Mouse (Mus musculus): ENCODE data around the gene Olr1. TPM values are rescaled to one million over a fixed set of nuclear protein-coding genes. Genes with fewer than 3 reads are reported as not detected.

Gene Olr1
- total and polyA plus RNA-seq, 2 experiments from 2014 or later, result 0.27 to 1.9 TPM

DNA sequence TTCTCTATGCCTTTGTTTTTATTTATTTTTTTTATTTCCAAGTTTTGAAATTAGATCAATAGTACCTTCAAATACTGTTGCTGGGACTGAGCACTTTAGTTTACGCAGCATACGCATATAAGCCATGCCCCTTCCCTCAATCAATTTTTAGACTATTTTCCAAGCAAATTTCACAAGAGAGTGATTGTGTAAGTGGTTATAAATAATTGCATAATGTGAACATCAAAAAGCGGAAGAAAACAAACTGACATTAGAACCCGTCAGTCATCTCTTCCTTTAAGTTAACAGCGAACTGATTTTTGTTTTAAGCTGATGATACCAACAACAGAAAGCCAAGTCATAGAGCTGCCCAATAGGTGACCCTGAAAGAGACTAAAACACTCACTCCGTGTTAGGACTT, 35.6 kb downstream of the Olr1 start:
- H3K9ac ChIP-seq (replicated peaks; ENCODE audit: low read depth, low read length), result no peak overlapping the region
- H3K4me1 ChIP-seq (ENCODE audit: control insufficient read depth, insufficient read depth), result no peaks in the 10 kb centered on the region
- no peak for DNase-seq (ENCODE audit: low spot score)
- H3K4me2 ChIP-seq (ENCODE audit: low read depth, low read length), result no peak overlapping the region
- ATAC-seq (ENCODE audit: insufficient read depth, low read depth), result no peak
- H3K27ac ChIP-seq (ENCODE audit: low read depth), result no peak overlapping the region
- no peak overlapping the region for H3K4me3 ChIP-seq (ENCODE audit: low read depth, low read length)
- no peaks in the 10 kb centered on the region for H3K9me3 ChIP-seq (replicated peaks; ENCODE audit: control insufficient read depth, low read length)
- 84% methylated on average over 6 of the region's 6 CpGs for WGBS
- no peaks in the 10 kb centered on the region for H3K27me3 ChIP-seq (ENCODE audit: control insufficient read depth, insufficient read depth, low read length)
- no peaks in the 10 kb centered on the region for H3K36me3 ChIP-seq (replicated peaks; ENCODE audit: control insufficient read depth, insufficient read depth, low read length)
- TF ChIP-seq CTCF (IDR thresholded peaks at IDR 0.05; ENCODE audit: low read depth), result no peak
- TF ChIP-seq EP300 (IDR thresholded peaks at IDR 0.05; ENCODE audit: low read depth), result no peak

GRCm38 (mm10) chr6:129451411-129452039, 55.4 kb downstream of the Olr1 start, which contains the start of gene Clec1a:
Gene Clec1a (minus strand): TSS chr6:129452000.
- Histone ChIP-seq H3K27ac (ENCODE audit: low read depth) (peak within 1 kb of the TSS; percentile 76), H3K9me3 (replicated peaks; ENCODE audit: control insufficient read depth, low read length) (no peaks in the 10 kb centered on the region), H3K4me2 (ENCODE audit: low read depth, low read length) (peak within 1 kb of the TSS; percentile 53), H3K4me3 (ENCODE audit: low read depth, low read length) (peak within 1 kb of the TSS; percentile 43), H3K27me3 (ENCODE audit: control insufficient read depth, insufficient read depth, low read length) (no peaks in the 10 kb centered on the region), H3K36me3 (replicated peaks; ENCODE audit: control insufficient read depth, insufficient read depth, low read length) (no peaks in the 10 kb centered on the region), H3K4me1 (ENCODE audit: control insufficient read depth, insufficient read depth) (no peaks in the 10 kb centered on the region), H3K9ac (replicated peaks; ENCODE audit: low read depth, low read length) (peak within 1 kb of the TSS; percentile 42; the same call in 1 of the 2 replicates)
- DNase-seq (ENCODE audit: low spot score), result peak; percentile 43
- no peak for TF ChIP-seq CTCF (IDR thresholded peaks at IDR 0.05; ENCODE audit: low read depth)
- TF ChIP-seq EP300 (IDR thresholded peaks at IDR 0.05; ENCODE audit: low read depth), result no peak
- 41% methylated on average over 13 of the region's 13 CpGs for WGBS
- ATAC-seq (ENCODE audit: insufficient read depth, low read depth), result peak; percentile 51; the same call in 1 of the 2 replicates

DNA sequence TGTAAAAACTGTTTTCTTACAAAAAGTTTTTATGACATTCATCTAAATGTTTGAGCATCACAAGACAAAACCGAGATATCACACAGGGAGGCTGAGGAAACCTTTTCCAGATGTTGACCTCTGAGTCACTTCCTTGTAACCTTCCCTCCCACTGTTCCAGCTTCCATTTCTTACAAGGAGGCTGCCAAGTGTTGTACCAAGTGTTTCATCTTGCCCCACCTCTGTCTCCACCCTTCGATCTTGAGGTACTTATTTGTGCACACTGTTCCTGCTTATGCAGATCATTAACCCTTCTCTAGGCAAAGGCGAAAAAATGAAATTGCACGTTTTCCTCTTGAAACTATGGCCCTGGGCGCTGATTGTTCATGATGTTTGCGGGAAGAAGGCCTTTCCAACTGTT, 57.2 kb downstream of the Olr1 start:
- DNase-seq (ENCODE audit: low spot score), result peak; percentile 22
- H3K9ac ChIP-seq (replicated peaks; ENCODE audit: low read depth, low read length), result no peak overlapping the region
- peak overlapping the region; percentile 76 for H3K27ac ChIP-seq (ENCODE audit: low read depth)
- no peaks in the 10 kb centered on the region for H3K27me3 ChIP-seq (ENCODE audit: control insufficient read depth, insufficient read depth, low read length)
- H3K4me3 ChIP-seq (ENCODE audit: low read depth, low read length), result peak overlapping the region; percentile 43
- TF ChIP-seq CTCF (IDR thresholded peaks at IDR 0.05; ENCODE audit: low read depth), result no peak
- TF ChIP-seq EP300 (IDR thresholded peaks at IDR 0.05; ENCODE audit: low read depth), result peak; percentile 63; the same call in 1 of the 2 replicates
- no peaks in the 10 kb centered on the region for H3K36me3 ChIP-seq (replicated peaks; ENCODE audit: control insufficient read depth, insufficient read depth, low read length)
- H3K4me1 ChIP-seq (ENCODE audit: control insufficient read depth, insufficient read depth), result no peaks in the 10 kb centered on the region
- no peaks in the 10 kb centered on the region for H3K9me3 ChIP-seq (replicated peaks; ENCODE audit: control insufficient read depth, low read length)
- WGBS, result 57% methylated on average over 6 of the region's 6 CpGs
- ATAC-seq (ENCODE audit: insufficient read depth, low read depth), result no peak
- peak overlapping the region; percentile 53 for H3K4me2 ChIP-seq (ENCODE audit: low read depth, low read length)

- Histone ChIP-seq H3K9ac (replicated peaks; ENCODE audit: low read depth, low read length) (no peak overlapping the region), H3K27ac (ENCODE audit: low read depth) (no peak overlapping the region), H3K4me2 (ENCODE audit: low read depth, low read length) (no peak overlapping the region), H3K36me3 (replicated peaks; ENCODE audit: control insufficient read depth, insufficient read depth, low read length) (no peaks in the 10 kb centered on the region), H3K9me3 (replicated peaks; ENCODE audit: control insufficient read depth, low read length) (no peaks in the 10 kb centered on the region), H3K4me1 (ENCODE audit: control insufficient read depth, insufficient read depth) (no peaks in the 10 kb centered on the region), H3K4me3 (ENCODE audit: low read depth, low read length) (no peak overlapping the region), H3K27me3 (ENCODE audit: control insufficient read depth, insufficient read depth, low read length) (no peaks in the 10 kb centered on the region)
- DNase-seq (ENCODE audit: low spot score), result no peak
- TF ChIP-seq EP300 (IDR thresholded peaks at IDR 0.05; ENCODE audit: low read depth), result no peak
- no peak for TF ChIP-seq CTCF (IDR thresholded peaks at IDR 0.05; ENCODE audit: low read depth)
- 64% methylated on average over 2 of the region's 2 CpGs for WGBS
- ATAC-seq (ENCODE audit: insufficient read depth, low read depth), result no peak
These were observed 68.9 kb downstream of the Olr1 start for GRCm38 (mm10) chr6:129438033-129438432.

- H3K36me3 ChIP-seq (replicated peaks; ENCODE audit: control insufficient read depth, insufficient read depth, low read length), result no peaks in the 10 kb centered on the region
- H3K27ac ChIP-seq (ENCODE audit: low read depth), result no peak overlapping the region
- no peak overlapping the region for H3K4me2 ChIP-seq (ENCODE audit: low read depth, low read length)
- H3K27me3 ChIP-seq (ENCODE audit: control insufficient read depth, insufficient read depth, low read length), result no peaks in the 10 kb centered on the region
- WGBS, result 76% methylated on average over 3 of the region's 3 CpGs
- no peak overlapping the region for H3K4me3 ChIP-seq (ENCODE audit: low read depth, low read length)
- H3K4me1 ChIP-seq (ENCODE audit: control insufficient read depth, insufficient read depth), result no peaks in the 10 kb centered on the region
- TF ChIP-seq CTCF (IDR thresholded peaks at IDR 0.05; ENCODE audit: low read depth) (no peak), EP300 (IDR thresholded peaks at IDR 0.05; ENCODE audit: low read depth) (no peak)
- DNase-seq (ENCODE audit: low spot score) (no peak), ATAC-seq (ENCODE audit: insufficient read depth, low read depth) (no peak)
- H3K9me3 ChIP-seq (replicated peaks; ENCODE audit: control insufficient read depth, low read length), result no peaks in the 10 kb centered on the region
- H3K9ac ChIP-seq (replicated peaks; ENCODE audit: low read depth, low read length), result no peak overlapping the region
These were observed 70.9 kb downstream of the Olr1 start for GRCm38 (mm10) chr6:129436025-129436424.

Other genes starting within 250 kb of the Olr1 start
- gene Cd69, start 231.7 kb downstream of the Olr1 start, total RNA-seq (2014; rRNA removed; ENCODE audit: low replicate concordance), result not detected in 2 replicates
- not detected in 2 replicates for gene Cd69, start 231.7 kb downstream of the Olr1 start, polyA plus RNA-seq (2015; fragmentation: Nextera tagmentation; extraction: Ambion mirVana)
- not detected in 2 replicates for gene 4922502D21Rik, start 175.4 kb downstream of the Olr1 start, total RNA-seq (2014; rRNA removed; ENCODE audit: low replicate concordance)
- not detected in 2 replicates for gene 4922502D21Rik, start 175.4 kb downstream of the Olr1 start, polyA plus RNA-seq (2015; fragmentation: Nextera tagmentation; extraction: Ambion mirVana)
- gene Clec12a, start 164.5 kb downstream of the Olr1 start, total RNA-seq (2014; rRNA removed; ENCODE audit: low replicate concordance), result not detected in 2 replicates
- 0.36 and 0.37 TPM in 2 replicates for gene Clec12a, start 164.5 kb downstream of the Olr1 start, polyA plus RNA-seq (2015; fragmentation: Nextera tagmentation; extraction: Ambion mirVana)
- not detected in 2 replicates for gene Clec12b, start 121.3 kb downstream of the Olr1 start, total RNA-seq (2014; rRNA removed; ENCODE audit: low replicate concordance)
- 0.11 and 0.16 TPM in 2 replicates for gene Clec12b, start 121.3 kb downstream of the Olr1 start, polyA plus RNA-seq (2015; fragmentation: Nextera tagmentation; extraction: Ambion mirVana)
- gene Clec1b, start 109.9 kb downstream of the Olr1 start, total RNA-seq (2014; rRNA removed; ENCODE audit: low replicate concordance), result 0.15 TPM in 1 of 2 replicates, not detected in the other
- gene Clec1b, start 109.9 kb downstream of the Olr1 start, polyA plus RNA-seq (2015; fragmentation: Nextera tagmentation; extraction: Ambion mirVana), result 2.5 and 2.7 TPM in 2 replicates
- not detected in 2 replicates for gene Clec9a, start 98.3 kb downstream of the Olr1 start, total RNA-seq (2014; rRNA removed; ENCODE audit: low replicate concordance)
- gene Clec9a, start 98.3 kb downstream of the Olr1 start, polyA plus RNA-seq (2015; fragmentation: Nextera tagmentation; extraction: Ambion mirVana), result 0.22 and 0.23 TPM in 2 replicates
- gene Clec1a, start 55.2 kb downstream of the Olr1 start, total RNA-seq (2014; rRNA removed; ENCODE audit: low replicate concordance), result 8.9 and 23.3 TPM in 2 replicates
- gene Clec1a, start 55.2 kb downstream of the Olr1 start, polyA plus RNA-seq (2015; fragmentation: Nextera tagmentation; extraction: Ambion mirVana), result 9.1 and 10.5 TPM in 2 replicates
- not detected in 2 replicates for gene Tmem52b, start 5.4 kb upstream of the Olr1 start, total RNA-seq (2014; rRNA removed; ENCODE audit: low replicate concordance)
- gene Tmem52b, start 5.4 kb upstream of the Olr1 start, polyA plus RNA-seq (2015; fragmentation: Nextera tagmentation; extraction: Ambion mirVana), result not detected in 2 replicates
- 63.3 and 73.2 TPM in 2 replicates for gene Gabarapl1, start 26.0 kb upstream of the Olr1 start, total RNA-seq (2014; rRNA removed; ENCODE audit: low replicate concordance)
- 41.8 and 52.7 TPM in 2 replicates for gene Gabarapl1, start 26.0 kb upstream of the Olr1 start, polyA plus RNA-seq (2015; fragmentation: Nextera tagmentation; extraction: Ambion mirVana)
- gene Klre1, start 70.7 kb upstream of the Olr1 start, total RNA-seq (2014; rRNA removed; ENCODE audit: low replicate concordance), result not detected in 2 replicates
- not detected in 2 replicates for gene Klre1, start 70.7 kb upstream of the Olr1 start, polyA plus RNA-seq (2015; fragmentation: Nextera tagmentation; extraction: Ambion mirVana)
- gene Klrd1, start 84.6 kb upstream of the Olr1 start, total RNA-seq (2014; rRNA removed; ENCODE audit: low replicate concordance), result not detected in 2 replicates
- 0.15 and 0.30 TPM in 2 replicates for gene Klrd1, start 84.6 kb upstream of the Olr1 start, polyA plus RNA-seq (2015; fragmentation: Nextera tagmentation; extraction: Ambion mirVana)
- not detected in 2 replicates for gene Klrk1, start 116.7 kb upstream of the Olr1 start, total RNA-seq (2014; rRNA removed; ENCODE audit: low replicate concordance)
- 0.10 and 0.11 TPM in 2 replicates for gene Klrk1, start 116.7 kb upstream of the Olr1 start, polyA plus RNA-seq (2015; fragmentation: Nextera tagmentation; extraction: Ambion mirVana)
- gene Klrc3, start 136.2 kb upstream of the Olr1 start, total RNA-seq (2014; rRNA removed; ENCODE audit: low replicate concordance), result not detected in 2 replicates
- gene Klrc3, start 136.2 kb upstream of the Olr1 start, polyA plus RNA-seq (2015; fragmentation: Nextera tagmentation; extraction: Ambion mirVana), result not detected in 2 replicates
- not detected in 2 replicates for gene Klrc2, start 153.5 kb upstream of the Olr1 start, total RNA-seq (2014; rRNA removed; ENCODE audit: low replicate concordance)
- not detected in 2 replicates for gene Klrc2, start 153.5 kb upstream of the Olr1 start, polyA plus RNA-seq (2015; fragmentation: Nextera tagmentation; extraction: Ambion mirVana)
- not detected in 2 replicates for gene Klrc1, start 171.8 kb upstream of the Olr1 start, total RNA-seq (2014; rRNA removed; ENCODE audit: low replicate concordance)
- not detected in 2 replicates for gene Klrc1, start 171.8 kb upstream of the Olr1 start, polyA plus RNA-seq (2015; fragmentation: Nextera tagmentation; extraction: Ambion mirVana)
- not detected in 2 replicates for gene Klri1, start 210.0 kb upstream of the Olr1 start, total RNA-seq (2014; rRNA removed; ENCODE audit: low replicate concordance)
- not detected in 2 replicates for gene Klri1, start 210.0 kb upstream of the Olr1 start, polyA plus RNA-seq (2015; fragmentation: Nextera tagmentation; extraction: Ambion mirVana)
- gene Klri2, start 233.3 kb upstream of the Olr1 start, total RNA-seq (2014; rRNA removed; ENCODE audit: low replicate concordance), result not detected in 2 replicates
- gene Klri2, start 233.3 kb upstream of the Olr1 start, polyA plus RNA-seq (2015; fragmentation: Nextera tagmentation; extraction: Ambion mirVana), result not detected in 2 replicates